Mouse (Mus musculus): ENCODE data around the gene Tbx21.

GRCm38 (mm10) chr11:97104091-97104483 lies 11.0 kb downstream of the Tbx21 start:
- no peak for TF ChIP-seq GATA1 (IDR thresholded peaks at IDR 0.05; ENCODE audit: borderline replicate concordance, low read length)
- TF ChIP-seq FLI1 (IDR thresholded peaks at IDR 0.05; ENCODE audit: low read length), result no peak
